Mouse (Mus musculus): ENCODE data around the gene Olfr491.

The Olfr491 gene

DNA sequence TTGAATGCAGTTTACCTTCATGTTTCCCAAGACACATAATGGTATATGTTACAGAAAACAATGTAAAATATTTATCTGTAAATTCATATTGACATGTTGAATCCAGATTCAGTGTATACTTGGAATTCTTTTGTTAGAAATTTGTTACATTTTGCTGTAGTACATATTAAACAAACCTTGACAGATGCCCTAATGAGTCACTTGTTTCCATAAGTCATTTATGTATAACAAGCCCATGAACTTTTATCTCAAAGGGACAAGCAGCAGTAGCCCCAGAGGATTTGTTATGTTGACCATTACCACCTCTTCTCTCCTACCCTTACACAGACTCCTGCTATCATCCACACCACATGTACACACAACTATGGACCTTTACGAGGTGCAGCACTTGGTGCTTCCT lies at the start of gene Olfr491:
TSS of gene Olfr491 (plus strand) at position 301 of the 400 bp plus-strand sequence.
- DNase-seq, result no peak

GRCm38 (mm10) chr7:108288834-108289233 lies 24.4 kb upstream of the Olfr491 start, which contains the start of gene Olfr490:
Olfr490 (minus strand) TSS chr7:108288934.
- no peak for DNase-seq

GRCm38 (mm10) chr7:108323574-108323973 lies 10.3 kb downstream of the Olfr491 start, which contains the start of gene Olfr492:
Olfr492 (minus strand) TSS chr7:108323674.
- no peak for DNase-seq

- DNase-seq, result peak; percentile 22
Measured at GRCm38 (mm10) chr7:108346879-108347278, 33.6 kb downstream of the Olfr491 start, which contains the start of gene Olfr493. Olfr493 (minus strand) TSS chr7:108346979.

DNA sequence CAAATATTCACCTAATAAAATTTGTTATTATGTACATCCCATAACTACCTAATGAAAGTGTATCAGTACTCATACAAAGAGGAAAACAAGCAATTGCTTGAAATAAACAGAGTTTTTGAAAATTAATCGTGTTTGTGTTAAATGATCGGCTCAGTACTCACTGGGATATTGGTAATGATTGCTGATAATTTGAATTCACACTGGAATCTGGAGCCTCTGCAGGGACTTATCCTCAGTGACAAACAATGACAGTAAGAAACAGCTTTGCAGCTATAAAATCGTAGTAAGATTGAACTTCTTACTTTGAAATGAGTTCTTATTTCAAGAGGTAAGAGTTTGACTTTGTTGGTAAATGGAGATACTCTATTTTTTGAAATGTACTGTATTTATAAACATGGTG lies 51.8 kb downstream of the Olfr491 start, which contains the start of gene Olfr494:
TSS of gene Olfr494 (plus strand) at position 301 of the 400 bp plus-strand sequence.
- no peak for DNase-seq

Measured in heart, adult 11 months (tissue).